Mouse (Mus musculus) limb, embryonic 15.5 days (tissue): Measurements from ENCODE around the gene Klk1b21. TPM values are rescaled to one million over a fixed set of nuclear protein-coding genes. Genes with fewer than 3 reads are reported as not detected.
"Not testable (repeated sequence)": the region's sequence is repeated elsewhere in the genome, so short reads cannot be mapped to it uniquely, and the experiment has no call there.

ENCODE experiments used
- ATAC-seq: fragments of 200-750 bp; cut with Nextera tagmentation; 2 replicates; pipeline ENCODE4 v1.8.0; 2017; ENCODE audit warnings: low read depth, moderate TSS enrichment; ENCODE audit not compliant: insufficient number of reproducible peaks, low FRiP score, low TSS enrichment
- H3K27ac ChIP-seq: fragments of 300-500 bp; sonication (generic); 2 replicates; pipeline ENCODE4 v1.5.1; 2015; ENCODE audit warnings: moderate library complexity, mild to moderate bottlenecking, inconsistent platforms
- H3K27me3 ChIP-seq: fragments of 300-500 bp; sonication (generic); 2 replicates; pipeline ENCODE4 v1.6.1; 2015; ENCODE audit warnings: inconsistent platforms
- H3K36me3 ChIP-seq: fragments of 300-500 bp; sonication (generic); 2 replicates; pipeline ENCODE4 v1.6.1; 2015; ENCODE audit warnings: inconsistent platforms
- H3K4me1 ChIP-seq: fragments of 300-500 bp; sonication (generic); 2 replicates; pipeline ENCODE4 v1.6.1; 2015; ENCODE audit warnings: inconsistent platforms
- H3K4me2 ChIP-seq: fragments of 300-500 bp; sonication (generic); 2 replicates; pipeline ENCODE4 v1.6.1; 2015; ENCODE audit warnings: mild to moderate bottlenecking, inconsistent platforms
- H3K4me3 ChIP-seq: fragments of 300-500 bp; sonication (generic); 2 replicates; pipeline ENCODE4 v1.5.1; 2015; ENCODE audit warnings: mild to moderate bottlenecking, inconsistent platforms
- H3K9ac ChIP-seq: fragments of 300-500 bp; sonication (generic); 2 replicates; pipeline ENCODE4 v1.6.1; 2015; ENCODE audit warnings: inconsistent platforms
- H3K9me3 ChIP-seq: fragments of 300-500 bp; sonication (generic); 2 replicates; pipeline ENCODE4 v1.6.1; 2016; ENCODE audit warnings: inconsistent platforms
- WGBS: fragments of 180-500 bp; shearing (Covaris S2); methylation state at CpG from one replicate; pipeline ENCODE4 v1.1.7; 2015; 5-methylcytosine and 5-hydroxymethylcytosine counted together
- polyA plus RNA-seq: library from polyadenylated mRNA; unstranded; fragments of >200 nt; fragmentation: Nextera tagmentation; extraction: Ambion mirVana; gene quantifications from 2 replicates; pipeline ENCODE4 v1.2.1, GENCODE M21; 2015

The Klk1b21 gene
- not detected in 2 replicates for polyA plus RNA-seq

DNA sequence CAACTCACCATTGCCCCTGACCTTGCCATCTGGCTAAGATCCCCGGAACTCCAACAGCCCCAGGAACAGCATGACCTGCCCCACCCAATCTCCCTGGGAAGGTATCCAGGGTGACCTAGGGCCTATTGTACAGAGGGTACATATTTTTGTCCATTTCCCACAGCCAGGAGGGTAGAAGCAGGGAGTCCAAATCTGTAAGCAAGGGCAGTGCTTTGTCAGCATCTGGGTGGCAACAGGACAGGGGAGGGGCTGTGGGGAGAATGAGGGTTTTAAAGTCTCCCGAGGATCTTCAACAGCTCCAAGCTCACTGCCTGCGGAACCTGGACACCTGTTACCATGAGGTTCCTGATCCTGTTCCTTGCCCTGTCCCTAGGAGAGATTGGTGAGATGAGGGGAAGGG lies at the start of gene Klk1b21:
Gene Klk1b21 (plus strand): TSS at position 301 of the 400 bp plus-strand sequence.
- not testable (repeated sequence) for H3K36me3 ChIP-seq, ATAC-seq, H3K9ac ChIP-seq

DNA sequence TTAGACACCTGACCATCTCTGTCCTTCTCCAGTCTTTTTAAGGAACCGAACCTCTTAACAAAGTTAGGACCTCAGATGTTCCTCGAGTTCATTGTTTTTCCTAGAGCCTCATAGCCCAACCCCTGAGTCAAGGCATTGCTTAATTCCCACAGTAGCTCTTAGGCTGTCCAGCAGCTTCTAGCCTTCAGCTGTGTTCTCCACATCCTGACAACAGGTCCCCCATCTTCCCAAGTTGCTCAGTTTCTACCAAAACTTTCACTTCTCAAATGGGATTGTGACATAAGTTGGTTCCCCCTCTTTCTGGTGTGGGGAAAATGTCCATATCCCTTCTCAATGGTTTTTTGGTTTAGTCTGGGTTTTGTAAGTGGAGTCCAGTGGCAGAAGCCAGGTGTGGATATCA lies 30.0 kb upstream of the Klk1b21 start:
- no peak overlapping the region for H3K4me2 ChIP-seq
- WGBS, result 72% methylated on average over 2 of the region's 2 CpGs
- H3K27me3 ChIP-seq, result no peaks in the 10 kb centered on the region
- no peak overlapping the region for H3K27ac ChIP-seq
- no peak overlapping the region for H3K9ac ChIP-seq
- H3K4me3 ChIP-seq, result no peak overlapping the region
- no peak for ATAC-seq
- H3K9me3 ChIP-seq, result no peaks in the 10 kb centered on the region
- no peaks in the 10 kb centered on the region for H3K4me1 ChIP-seq
- no peaks in the 10 kb centered on the region for H3K36me3 ChIP-seq

More for the DNA sequence above, at the start of gene Klk1b21:
- not testable (repeated sequence) for H3K27ac ChIP-seq, H3K4me1 ChIP-seq, H3K4me2 ChIP-seq, H3K9me3 ChIP-seq, H3K4me3 ChIP-seq, H3K27me3 ChIP-seq
- WGBS, result 65% methylated on average over 3 of the region's 3 CpGs

- no peak overlapping the region for H3K4me2 ChIP-seq
- no peak for ATAC-seq
- H3K27ac ChIP-seq, result no peak overlapping the region
- H3K9me3 ChIP-seq, result no peaks in the 10 kb centered on the region
- no peaks in the 10 kb centered on the region for H3K36me3 ChIP-seq
- H3K4me1 ChIP-seq, result no peaks in the 10 kb centered on the region
- 60% methylated on average over 1 of the region's 1 CpGs for WGBS
- no peaks in the 10 kb centered on the region for H3K27me3 ChIP-seq
- no peak overlapping the region for H3K4me3 ChIP-seq
- no peak overlapping the region for H3K9ac ChIP-seq
Observed at GRCm38 (mm10) chr7:44077703-44078102, 24.4 kb upstream of the Klk1b21 start.

DNA sequence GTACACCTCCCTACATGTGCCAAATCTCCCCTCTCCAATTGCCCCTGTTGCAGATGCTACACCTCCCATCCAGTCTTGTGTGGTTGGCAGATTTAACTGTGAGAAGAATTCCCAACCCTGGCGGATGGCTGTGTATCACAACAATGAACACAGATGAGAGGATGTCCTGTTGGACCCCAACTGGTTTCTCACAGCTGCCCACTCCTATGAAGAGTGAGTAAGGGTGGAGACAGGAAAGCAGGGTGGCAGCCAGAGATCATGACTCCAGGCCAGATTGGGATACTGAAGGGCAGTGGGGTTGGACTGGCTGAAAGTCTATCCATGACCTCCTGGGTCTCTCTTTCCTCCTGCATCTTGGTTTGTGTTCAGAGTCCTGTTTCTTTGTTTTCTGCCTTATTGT lies 6.0 kb upstream of the Klk1b21 start:
- Histone ChIP-seq H3K9me3 (no peaks in the 10 kb centered on the region), H3K4me3 (no peak overlapping the region), H3K36me3 (no peaks in the 10 kb centered on the region), H3K4me1 (no peaks in the 10 kb centered on the region), H3K4me2 (no peak overlapping the region), H3K27me3 (no peaks in the 10 kb centered on the region), H3K27ac (no peak overlapping the region), H3K9ac (no peak overlapping the region)
- no peak for ATAC-seq
- 93% methylated on average over 1 of the region's 1 CpGs for WGBS

GRCm38 (mm10) chr7:44112373-44112772 lies 10.2 kb downstream of the Klk1b21 start, which contains the start of gene Klk1b22:
Gene Klk1b22, plus strand, starts transcription at chr7:44112673.
- no peaks in the 10 kb centered on the region for H3K4me1 ChIP-seq
- WGBS, result 52% methylated on average over 4 of the region's 4 CpGs
- ATAC-seq, result no peak
- no peaks in the 10 kb centered on the region for H3K36me3 ChIP-seq
- H3K4me3 ChIP-seq, result no peak within 1 kb of the TSS
- H3K27me3 ChIP-seq, result no peaks in the 10 kb centered on the region
- no peak within 1 kb of the TSS for H3K27ac ChIP-seq
- no peak within 1 kb of the TSS for H3K4me2 ChIP-seq
- no peak within 1 kb of the TSS for H3K9ac ChIP-seq
- no peaks in the 10 kb centered on the region for H3K9me3 ChIP-seq

DNA sequence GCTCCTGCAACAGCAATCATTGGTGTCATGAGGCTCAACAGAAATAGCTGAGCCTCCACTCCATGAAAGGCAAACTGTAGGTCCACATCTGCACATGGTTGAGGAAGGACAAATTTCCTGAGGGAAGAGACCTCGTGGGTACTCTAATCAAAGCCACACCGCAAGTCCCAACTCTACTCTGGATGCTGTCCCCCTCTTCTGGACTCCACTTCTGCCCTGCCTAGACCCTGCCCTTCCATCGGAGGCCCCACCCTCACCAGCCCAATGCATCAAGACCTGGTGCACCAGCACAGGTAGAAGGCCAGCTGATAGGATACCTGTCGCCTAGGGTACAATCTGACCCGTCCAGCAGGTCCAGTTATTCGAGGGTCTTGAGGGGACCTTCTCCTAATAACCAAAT lies 21.3 kb downstream of the Klk1b21 start:
- Histone ChIP-seq H3K27ac (no peak overlapping the region), H3K9ac (no peak overlapping the region), H3K4me1 (no peaks in the 10 kb centered on the region), H3K27me3 (no peaks in the 10 kb centered on the region), H3K9me3 (no peaks in the 10 kb centered on the region), H3K36me3 (no peaks in the 10 kb centered on the region), H3K4me2 (no peak overlapping the region), H3K4me3 (no peak overlapping the region)
- ATAC-seq, result no peak
- 86% methylated on average over 6 of the region's 6 CpGs for WGBS

DNA sequence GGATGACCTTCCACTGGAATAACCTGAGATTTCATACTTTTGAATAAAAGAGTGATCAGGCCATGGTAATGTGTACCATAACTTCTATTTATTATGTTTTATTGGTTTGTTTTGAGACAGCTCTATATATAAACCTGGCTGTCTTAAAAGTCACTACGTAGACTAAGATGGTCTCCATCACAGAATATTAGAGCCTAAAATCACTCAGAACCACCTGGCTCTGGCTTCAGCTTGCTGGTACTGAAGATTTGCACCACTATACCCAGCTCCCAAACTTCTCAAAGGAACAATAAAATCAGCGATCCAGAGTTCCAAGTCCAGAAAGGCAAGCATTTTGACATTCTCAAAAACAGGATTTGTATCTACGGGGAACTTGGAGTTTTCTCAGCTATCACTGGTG lies 34.3 kb downstream of the Klk1b21 start, which contains the start of gene Klk1b16:
Gene Klk1b16 (plus strand): TSS at position 301 of the 400 bp plus-strand sequence.
- ATAC-seq, result no peak
- Histone ChIP-seq H3K36me3 (no peaks in the 10 kb centered on the region), H3K4me2 (no peak within 1 kb of the TSS), H3K9ac (no peak within 1 kb of the TSS), H3K27ac (no peak within 1 kb of the TSS), H3K9me3 (no peaks in the 10 kb centered on the region), H3K4me1 (no peaks in the 10 kb centered on the region), H3K27me3 (no peaks in the 10 kb centered on the region), H3K4me3 (no peak within 1 kb of the TSS)
- WGBS, result 88% methylated on average over 3 of the region's 3 CpGs

Other genes starting within 250 kb of the Klk1b21 start
- gene Klk4, start 221.2 kb upstream of the Klk1b21 start, polyA plus RNA-seq, result 0.14 TPM in 1 of 2 replicates, not detected in the other
- not detected in 2 replicates for gene Klk15, start 168.6 kb upstream of the Klk1b21 start, polyA plus RNA-seq
- gene Klk1b8, start 151.7 kb upstream of the Klk1b21 start, polyA plus RNA-seq, result not detected in 2 replicates
- gene Klk1b1, start 135.6 kb upstream of the Klk1b21 start, polyA plus RNA-seq, result not detected in 2 replicates
- not detected in 2 replicates for gene Klk1b9, start 126.3 kb upstream of the Klk1b21 start, polyA plus RNA-seq
- not detected in 2 replicates for gene Klk1b11, start 106.5 kb upstream of the Klk1b21 start, polyA plus RNA-seq
- gene Klk1b26, start 90.2 kb upstream of the Klk1b21 start, polyA plus RNA-seq, result 0.31 and 3.5 TPM in 2 replicates
- gene Klk1b27, start 50.0 kb upstream of the Klk1b21 start, polyA plus RNA-seq, result not detected in 2 replicates
- gene Klk1b22, start 10.3 kb downstream of the Klk1b21 start, polyA plus RNA-seq, result not detected in 2 replicates
- not detected in 2 replicates for gene Klk1b16, start 34.4 kb downstream of the Klk1b21 start, polyA plus RNA-seq
- gene Klk1b24, start 85.9 kb downstream of the Klk1b21 start, polyA plus RNA-seq, result not detected in 2 replicates
- gene Klk1b3, start 95.9 kb downstream of the Klk1b21 start, polyA plus RNA-seq, result not detected in 2 replicates
- not detected in 2 replicates for gene Klk1b4, start 105.1 kb downstream of the Klk1b21 start, polyA plus RNA-seq
- gene Klk1b5, start 113.6 kb downstream of the Klk1b21 start, polyA plus RNA-seq, result not detected in 2 replicates
- gene Klk1, start 123.0 kb downstream of the Klk1b21 start, polyA plus RNA-seq, result 0.20 TPM in 1 of 2 replicates, not detected in the other
- not detected in 2 replicates for gene Gm36864, start 133.8 kb downstream of the Klk1b21 start, polyA plus RNA-seq
- 0.51 and 1.0 TPM in 2 replicates for gene 1700028J19Rik, start 144.4 kb downstream of the Klk1b21 start, polyA plus RNA-seq
- gene 2410002F23Rik, start 144.4 kb downstream of the Klk1b21 start, polyA plus RNA-seq, result 163 and 183 TPM in 2 replicates
- gene Acp4, start 155.1 kb downstream of the Klk1b21 start, polyA plus RNA-seq, result 0.33 and 0.83 TPM in 2 replicates
- gene Gm15517, start 159.1 kb downstream of the Klk1b21 start, polyA plus RNA-seq, result not detected in 2 replicates
- 24.0 and 31.1 TPM in 2 replicates for gene Clec11a, start 204.6 kb downstream of the Klk1b21 start, polyA plus RNA-seq
- 2.4 and 3.2 TPM in 2 replicates for gene Shank1, start 207.9 kb downstream of the Klk1b21 start, polyA plus RNA-seq